Mouse (Mus musculus) B cell, adult 62 days (primary cell): ENCODE measurements around the gene Gm21304. TPM values are rescaled to one million over a fixed set of nuclear protein-coding genes. Genes with fewer than 3 reads are reported as not detected.

Experiments
- total RNA-seq: library from RNA; stranded (reverse); gene quantifications from 4 replicates; pipeline ENCODE4 v1.2.4, GENCODE M21; 2023

Gm21304 gene
- not detected in 4 replicates for total RNA-seq

DNA sequence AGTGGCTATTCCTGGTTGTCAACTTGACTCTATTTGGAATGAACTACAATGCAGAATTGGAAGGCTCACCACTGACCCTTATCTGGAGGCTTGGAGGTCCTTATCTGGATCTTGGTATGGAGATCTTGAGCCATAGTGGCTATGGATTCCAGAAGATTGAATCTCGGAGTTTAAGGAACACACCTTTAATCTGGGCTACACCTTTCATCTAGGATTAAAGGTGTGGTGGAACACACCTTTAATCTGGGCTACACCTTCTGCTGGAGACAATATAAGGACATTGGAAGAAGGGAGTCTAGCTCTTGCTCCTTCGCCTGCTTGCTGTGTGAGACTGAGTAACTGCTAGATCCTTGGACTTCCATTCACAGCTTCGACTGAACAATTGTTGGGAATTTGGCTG is at the start of gene Gm21304:
TSS of gene Gm21304 (plus strand) at position 301 of the 400 bp plus-strand sequence.

GRCm38 (mm10) chr10:104142687-104143086 is 25.6 kb upstream of the Gm21304 start, which contains the start of gene Gm21293:
Gene Gm21293 (plus strand): TSS chr10:104142987.

GRCm38 (mm10) chr10:104151197-104151596 is 17.1 kb upstream of the Gm21304 start, which contains the start of gene Gm6763:
Gene Gm6763 (plus strand): TSS chr10:104151497.

GRCm38 (mm10) chr10:104159706-104160105 is 8.6 kb upstream of the Gm21304 start, which contains the start of gene Gm8764:
Gene Gm8764 (plus strand): TSS chr10:104160006.

DNA sequence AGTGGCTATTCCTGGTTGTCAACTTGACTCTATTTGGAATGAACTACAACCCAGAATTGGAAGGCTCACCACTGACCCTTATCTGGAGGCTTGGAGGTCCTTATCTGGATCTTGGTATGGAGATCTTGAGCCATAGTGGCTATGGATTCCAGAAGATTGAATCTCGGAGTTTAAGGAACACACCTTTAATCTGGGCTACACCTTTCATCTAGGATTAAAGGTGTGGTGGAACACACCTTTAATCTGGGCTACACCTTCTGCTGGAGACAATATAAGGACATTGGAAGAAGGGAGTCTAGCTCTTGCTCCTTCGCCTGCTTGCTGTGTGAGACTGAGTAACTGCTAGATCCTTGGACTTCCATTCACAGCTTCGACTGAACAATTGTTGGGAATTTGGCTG is 8.4 kb downstream of the Gm21304 start, which contains the start of gene Gm21312:
TSS of gene Gm21312 (plus strand) at position 301 of the 400 bp plus-strand sequence.

GRCm38 (mm10) chr10:104185233-104185632 is 16.9 kb downstream of the Gm21304 start, which contains the start of gene Gm20765:
Gene Gm20765 (plus strand): TSS chr10:104185533.

GRCm38 (mm10) chr10:104193742-104194141 is 25.4 kb downstream of the Gm21304 start, which contains the start of gene Gm4340:
Gene Gm4340 (plus strand): TSS chr10:104194042.

Other genes with a start within 250 kb of the Gm21304 start
- not detected in 4 replicates for gene Gm21293, start 25.5 kb upstream of the Gm21304 start, total RNA-seq
- not detected in 4 replicates for gene Gm6763, start 17.0 kb upstream of the Gm21304 start, total RNA-seq
- not detected in 4 replicates for gene Gm8764, start 8.5 kb upstream of the Gm21304 start, total RNA-seq
- gene Gm21312, start 8.5 kb downstream of the Gm21304 start, total RNA-seq, result not detected in 4 replicates
- gene Gm20765, start 17.0 kb downstream of the Gm21304 start, total RNA-seq, result not detected in 4 replicates
- gene Gm4340, start 25.5 kb downstream of the Gm21304 start, total RNA-seq, result not detected in 4 replicates